Mouse (Mus musculus) liver, adult 2 months (tissue): ENCODE results near the gene Mpp2.

Source experiments
- CTCF ChIP-seq: fragments of 200-500 bp; IDR thresholded peaks from 2 replicates; pipeline ENCODE4 v1.5.1; 2011; ENCODE audit warnings: low read depth, low read length, control low read depth
- POLR2A ChIP-seq: fragments of 200-500 bp; IDR thresholded peaks from 2 replicates; pipeline ENCODE4 v1.6.1; 2011; ENCODE audit warnings: low read length, control low read depth; ENCODE audit not compliant: insufficient read depth; ENCODE audit errors: extremely low read depth

DNA sequence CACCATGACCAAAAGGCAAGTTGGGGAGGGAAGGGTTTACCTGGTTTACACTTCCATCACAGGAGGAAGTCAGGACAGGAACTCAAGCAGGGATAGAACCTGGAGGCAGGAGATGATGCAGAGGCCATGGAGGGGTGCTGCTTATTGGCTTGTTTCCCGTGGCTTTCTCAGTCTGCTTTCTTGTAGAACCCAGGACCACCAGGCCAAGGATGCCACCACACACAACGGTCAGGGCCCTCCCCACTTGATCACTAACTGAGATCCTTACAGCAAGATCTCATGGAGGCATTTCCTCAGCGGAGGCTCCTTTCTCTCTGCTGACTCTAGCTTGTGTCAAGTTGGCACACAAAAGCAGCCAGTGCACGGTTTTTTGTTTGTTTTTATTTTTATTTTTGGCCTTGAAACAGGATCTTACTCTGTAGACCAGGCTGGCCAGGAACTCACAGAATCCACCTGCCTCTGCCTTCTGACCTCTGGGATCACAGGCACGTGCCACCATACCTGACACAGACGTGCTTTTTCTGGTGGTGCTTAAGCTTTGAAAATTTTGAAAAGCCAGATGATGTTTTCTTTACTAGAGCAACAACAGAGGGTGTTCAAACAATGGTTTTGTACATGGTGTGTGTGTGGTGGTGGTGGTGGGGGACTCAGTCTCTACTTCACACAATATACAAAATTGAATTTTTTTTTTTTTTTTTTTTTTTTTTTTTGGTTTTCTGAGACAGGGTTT, 60.1 kb downstream of the Mpp2 start, which contains the start of gene Mpp3:
- TF ChIP-seq POLR2A (no peak), CTCF (no peak)
